Mouse (Mus musculus): ENCODE measurements at regions not wholly inside any gene's neighbourhood (a gene's known extent, or its start where the extent isn't known, plus 50 kb on each side); places are given as distances from the start of the nearest gene placed in this dataset.

GRCm38 (mm10) chr11:43370025-43370424, 56.0 kb downstream of the Pttg1 start:
- WGBS: 91% methylated on average over 3 of the region's 3 CpGs
- H3K4me1 ChIP-seq (ENCODE audit: control insufficient read depth, insufficient read depth, low read length): no peaks in the 10 kb centered on the region

GRCm38 (mm10) chr11:43368346-43368745, 57.7 kb downstream of the Pttg1 start:
- Histone ChIP-seq H3K4me1 (ENCODE audit: control insufficient read depth, insufficient read depth, low read length) (no peaks in the 10 kb centered on the region), H3K4me2 (ENCODE audit: low read length) (no peak overlapping the region), H3K27ac (ENCODE audit: low read depth, low read length) (no peak overlapping the region), H3K36me3 (ENCODE audit: control insufficient read depth, insufficient read depth, low read length) (no peaks in the 10 kb centered on the region), H3K4me3 (ENCODE audit: low read depth, low read length) (no peak overlapping the region), H3K27me3 (replicated peaks; ENCODE audit: control insufficient read depth, insufficient read depth, low read length) (no peaks in the 10 kb centered on the region), H3K9me3 (replicated peaks; ENCODE audit: control insufficient read depth, low read length) (no peaks in the 10 kb centered on the region), H3K9ac (ENCODE audit: low read length) (no peak overlapping the region)
- DNase-seq (ENCODE audit: low spot score): no peak
- WGBS: 95% methylated on average over 1 of the region's 1 CpGs
- no peak for ATAC-seq

More at GRCm38 (mm10) chr11:43370025-43370424, 56.0 kb downstream of the Pttg1 start:
- no peaks in the 10 kb centered on the region for H3K36me3 ChIP-seq (ENCODE audit: control insufficient read depth, insufficient read depth, low read length)
- DNase-seq (ENCODE audit: low spot score) (no peak), ATAC-seq (no peak)
- H3K4me2 ChIP-seq (ENCODE audit: low read length): no peak overlapping the region
- no peak overlapping the region for H3K9ac ChIP-seq (ENCODE audit: low read length)
- no peaks in the 10 kb centered on the region for H3K27me3 ChIP-seq (replicated peaks; ENCODE audit: control insufficient read depth, insufficient read depth, low read length)
- H3K4me3 ChIP-seq (ENCODE audit: low read depth, low read length): no peak overlapping the region
- H3K9me3 ChIP-seq (replicated peaks; ENCODE audit: control insufficient read depth, low read length): no peaks in the 10 kb centered on the region
- H3K27ac ChIP-seq (ENCODE audit: low read depth, low read length): no peak overlapping the region

- Histone ChIP-seq H3K4me2 (ENCODE audit: low read length) (no peak overlapping the region), H3K4me3 (ENCODE audit: low read depth, low read length) (no peak overlapping the region), H3K4me1 (ENCODE audit: control insufficient read depth, insufficient read depth, low read length) (no peaks in the 10 kb centered on the region), H3K9ac (ENCODE audit: low read length) (no peak overlapping the region), H3K36me3 (ENCODE audit: control insufficient read depth, insufficient read depth, low read length) (no peaks in the 10 kb centered on the region), H3K27ac (ENCODE audit: low read depth, low read length) (no peak overlapping the region), H3K27me3 (replicated peaks; ENCODE audit: control insufficient read depth, insufficient read depth, low read length) (no peaks in the 10 kb centered on the region), H3K9me3 (replicated peaks; ENCODE audit: control insufficient read depth, low read length) (no peaks in the 10 kb centered on the region)
- no peak for ATAC-seq
- no peak for DNase-seq (ENCODE audit: low spot score)
- 70% methylated on average over 13 of the region's 13 CpGs for WGBS
Measured at GRCm38 (mm10) chr11:43361858-43362257, 64.2 kb downstream of the Pttg1 start.

GRCm38 (mm10) chr11:43358390-43359291, 67.4 kb downstream of the Pttg1 start:
- Histone ChIP-seq H3K4me3 (ENCODE audit: low read depth, low read length) (no peak overlapping the region), H3K27ac (ENCODE audit: low read depth, low read length) (no peak overlapping the region), H3K4me1 (ENCODE audit: control insufficient read depth, insufficient read depth, low read length) (no peaks in the 10 kb centered on the region), H3K4me2 (ENCODE audit: low read length) (no peak overlapping the region), H3K9ac (ENCODE audit: low read length) (no peak overlapping the region), H3K36me3 (ENCODE audit: control insufficient read depth, insufficient read depth, low read length) (no peaks in the 10 kb centered on the region), H3K27me3 (replicated peaks; ENCODE audit: control insufficient read depth, insufficient read depth, low read length) (no peaks in the 10 kb centered on the region), H3K9me3 (replicated peaks; ENCODE audit: control insufficient read depth, low read length) (no peaks in the 10 kb centered on the region)
- 85% methylated on average over 13 of the region's 13 CpGs for WGBS
- no peak for ATAC-seq
- DNase-seq (ENCODE audit: low spot score): no peak

GRCm38 (mm10) chr11:43353602-43354001, 72.4 kb downstream of the Pttg1 start:
- no peak overlapping the region for H3K4me3 ChIP-seq (ENCODE audit: low read depth, low read length)
- ATAC-seq: no peak
- no peaks in the 10 kb centered on the region for H3K9me3 ChIP-seq (replicated peaks; ENCODE audit: control insufficient read depth, low read length)
- H3K27me3 ChIP-seq (replicated peaks; ENCODE audit: control insufficient read depth, insufficient read depth, low read length): no peaks in the 10 kb centered on the region
- H3K9ac ChIP-seq (ENCODE audit: low read length): no peak overlapping the region
- H3K36me3 ChIP-seq (ENCODE audit: control insufficient read depth, insufficient read depth, low read length): no peaks in the 10 kb centered on the region
- no peak overlapping the region for H3K27ac ChIP-seq (ENCODE audit: low read depth, low read length)
- no peak overlapping the region for H3K4me2 ChIP-seq (ENCODE audit: low read length)
- H3K4me1 ChIP-seq (ENCODE audit: control insufficient read depth, insufficient read depth, low read length): no peaks in the 10 kb centered on the region
- 88% methylated on average over 4 of the region's 4 CpGs for WGBS
- DNase-seq (ENCODE audit: low spot score): no peak

- H3K9ac ChIP-seq (ENCODE audit: low read length): no peak overlapping the region
- 86% methylated on average over 1 of the region's 1 CpGs for WGBS
- DNase-seq (ENCODE audit: low spot score) (no peak), ATAC-seq (no peak)
- H3K4me3 ChIP-seq (ENCODE audit: low read depth, low read length): no peak overlapping the region
- H3K27ac ChIP-seq (ENCODE audit: low read depth, low read length): no peak overlapping the region
- no peaks in the 10 kb centered on the region for H3K9me3 ChIP-seq (replicated peaks; ENCODE audit: control insufficient read depth, low read length)
- H3K36me3 ChIP-seq (ENCODE audit: control insufficient read depth, insufficient read depth, low read length): no peaks in the 10 kb centered on the region
- no peaks in the 10 kb centered on the region for H3K4me1 ChIP-seq (ENCODE audit: control insufficient read depth, insufficient read depth, low read length)
- no peak overlapping the region for H3K4me2 ChIP-seq (ENCODE audit: low read length)
- no peaks in the 10 kb centered on the region for H3K27me3 ChIP-seq (replicated peaks; ENCODE audit: control insufficient read depth, insufficient read depth, low read length)
Measured at GRCm38 (mm10) chr11:43353030-43353429, 73.0 kb downstream of the Pttg1 start.

GRCm38 (mm10) chr11:43351818-43352217, 74.2 kb downstream of the Pttg1 start:
- no peaks in the 10 kb centered on the region for H3K27me3 ChIP-seq (replicated peaks; ENCODE audit: control insufficient read depth, insufficient read depth, low read length)
- H3K36me3 ChIP-seq (ENCODE audit: control insufficient read depth, insufficient read depth, low read length): no peaks in the 10 kb centered on the region
- H3K4me3 ChIP-seq (ENCODE audit: low read depth, low read length): no peak overlapping the region
- H3K9ac ChIP-seq (ENCODE audit: low read length): no peak overlapping the region
- H3K4me2 ChIP-seq (ENCODE audit: low read length): no peak overlapping the region
- H3K27ac ChIP-seq (ENCODE audit: low read depth, low read length): no peak overlapping the region
- no peaks in the 10 kb centered on the region for H3K4me1 ChIP-seq (ENCODE audit: control insufficient read depth, insufficient read depth, low read length)
- H3K9me3 ChIP-seq (replicated peaks; ENCODE audit: control insufficient read depth, low read length): no peaks in the 10 kb centered on the region
- DNase-seq (ENCODE audit: low spot score) (no peak), ATAC-seq (no peak)
- 49% methylated on average over 2 of the region's 2 CpGs for WGBS

GRCm38 (mm10) chr11:43351348-43351747, 74.7 kb downstream of the Pttg1 start:
- H3K4me2 ChIP-seq (ENCODE audit: low read length): no peak overlapping the region

GRCm38 (mm10) chr11:43350242-43350641, 75.8 kb downstream of the Pttg1 start:
- 0 out of 2 replicates have a peak, but pooled peaks have one; percentile 35 for ATAC-seq
- Histone ChIP-seq H3K36me3 (ENCODE audit: control insufficient read depth, insufficient read depth, low read length) (no peaks in the 10 kb centered on the region), H3K4me3 (ENCODE audit: low read depth, low read length) (no peak overlapping the region), H3K9me3 (replicated peaks; ENCODE audit: control insufficient read depth, low read length) (no peaks in the 10 kb centered on the region), H3K4me2 (ENCODE audit: low read length) (no peak overlapping the region), H3K27ac (ENCODE audit: low read depth, low read length) (no peak overlapping the region), H3K27me3 (replicated peaks; ENCODE audit: control insufficient read depth, insufficient read depth, low read length) (no peaks in the 10 kb centered on the region), H3K9ac (ENCODE audit: low read length) (no peak overlapping the region), H3K4me1 (ENCODE audit: control insufficient read depth, insufficient read depth, low read length) (no peaks in the 10 kb centered on the region)
- 43% methylated on average over 3 of the region's 3 CpGs for WGBS
- DNase-seq (ENCODE audit: low spot score): peak; percentile 52

More at GRCm38 (mm10) chr11:43351348-43351747, 74.7 kb downstream of the Pttg1 start:
- H3K27me3 ChIP-seq (replicated peaks; ENCODE audit: control insufficient read depth, insufficient read depth, low read length): no peaks in the 10 kb centered on the region
- no peaks in the 10 kb centered on the region for H3K36me3 ChIP-seq (ENCODE audit: control insufficient read depth, insufficient read depth, low read length)
- no peaks in the 10 kb centered on the region for H3K9me3 ChIP-seq (replicated peaks; ENCODE audit: control insufficient read depth, low read length)
- no peak overlapping the region for H3K4me3 ChIP-seq (ENCODE audit: low read depth, low read length)
- ATAC-seq (no peak), DNase-seq (ENCODE audit: low spot score) (no peak)
- WGBS: 92% methylated on average over 2 of the region's 2 CpGs
- H3K27ac ChIP-seq (ENCODE audit: low read depth, low read length): no peak overlapping the region
- no peak overlapping the region for H3K9ac ChIP-seq (ENCODE audit: low read length)
- no peaks in the 10 kb centered on the region for H3K4me1 ChIP-seq (ENCODE audit: control insufficient read depth, insufficient read depth, low read length)
